Mouse (Mus musculus) heart, embryonic 14.5 days (tissue): ENCODE results near the gene Mterf4. TPM values are rescaled to one million over a fixed set of nuclear protein-coding genes. Genes with fewer than 3 reads are reported as not detected.

Experiments used
- ATAC-seq: fragments of 200-750 bp; cut with Nextera tagmentation; 2 replicates; pipeline ENCODE4 v1.8.0; 2017; ENCODE audit warnings: low read depth, moderate TSS enrichment; ENCODE audit not compliant: insufficient number of reproducible peaks, insufficient read depth, low FRiP score
- H3K27ac ChIP-seq, 2 experiments: fragments of 200-500 bp in 1 of 2; fragments of 300-500 bp in 1 of 2; sonication (generic) in 1 of 2; replicated peaks in 1 of 2; 2 replicates each; pipeline ENCODE4 v1.5.1; 2012 to 2014; ENCODE audit warnings: low read depth in 2 of 2, low read length in 2 of 2, control low read depth in 1 of 2, mild to moderate bottlenecking in 1 of 2, mixed read lengths in 1 of 2; ENCODE audit not compliant: control insufficient read depth in 1 of 2, insufficient read depth in 1 of 2
- H3K27me3 ChIP-seq: fragments of 300-500 bp; sonication (generic); 2 replicates; pipeline ENCODE4 v1.6.1; 2014; ENCODE audit warnings: mild to moderate bottlenecking, low read length, control low read depth; ENCODE audit not compliant: control insufficient read depth, insufficient read depth
- H3K36me3 ChIP-seq: fragments of 300-500 bp; sonication (generic); 2 replicates; pipeline ENCODE4 v1.6.1; 2014; ENCODE audit warnings: mild to moderate bottlenecking, control low read depth, low read length, mixed read lengths; ENCODE audit not compliant: control insufficient read depth, insufficient read depth
- H3K4me1 ChIP-seq, 2 experiments: fragments of 200-500 bp in 1 of 2; fragments of 300-500 bp in 1 of 2; sonication (generic) in 1 of 2; 2 replicates each; pipeline ENCODE4 v1.6.1; 2012 to 2014; ENCODE audit warnings: low read length in 2 of 2, control low read depth in 1 of 2, mixed read lengths in 1 of 2; ENCODE audit not compliant: control insufficient read depth in 2 of 2, insufficient read depth in 2 of 2
- H3K4me2 ChIP-seq: fragments of 300-500 bp; sonication (generic); 2 replicates; pipeline ENCODE4 v1.6.1; 2014; ENCODE audit warnings: mild to moderate bottlenecking, low read length
- H3K4me3 ChIP-seq, 2 experiments: fragments of 200-500 bp in 1 of 2; fragments of 300-500 bp in 1 of 2; sonication (generic) in 1 of 2; 2 replicates each; pipeline ENCODE4 v1.5.1; 2012 to 2014; ENCODE audit warnings: low read length in 2 of 2, mild to moderate bottlenecking in 2 of 2, control low read depth in 1 of 2, low read depth in 1 of 2, moderate library complexity in 1 of 2; ENCODE audit not compliant: control insufficient read depth in 1 of 2, insufficient read depth in 1 of 2
- H3K9ac ChIP-seq: fragments of 300-500 bp; sonication (generic); 2 replicates; pipeline ENCODE4 v1.6.1; 2014; ENCODE audit warnings: mild to moderate bottlenecking, low read length
- H3K9me3 ChIP-seq: fragments of 300-500 bp; sonication (generic); 2 replicates; pipeline ENCODE4 v1.6.1; 2016; ENCODE audit warnings: low read length, control low read depth; ENCODE audit not compliant: control insufficient read depth
- WGBS: fragments of 180-500 bp; shearing (Covaris S2); extraction: QIAGEN DNeasy Blood & Tissue Kit; methylation state at CpG from one replicate; pipeline ENCODE4 v1.1.7; 2014; 5-methylcytosine and 5-hydroxymethylcytosine counted together
- microRNA-seq: library from miRNA; unstranded; fragments of <30 nt; microRNA quantifications from one replicate; pipeline ENCODE4, GENCODE M21; 2016
- polyA plus RNA-seq: library from polyadenylated mRNA; unstranded; fragments of >200 nt; fragmentation: Nextera tagmentation; extraction: Ambion mirVana; gene quantifications from 2 replicates; pipeline ENCODE4 v1.2.1, GENCODE M21; 2014

Gene Mterf4
- polyA plus RNA-seq, 1 experiment from 2014 or later: 20.0 TPM

DNA sequence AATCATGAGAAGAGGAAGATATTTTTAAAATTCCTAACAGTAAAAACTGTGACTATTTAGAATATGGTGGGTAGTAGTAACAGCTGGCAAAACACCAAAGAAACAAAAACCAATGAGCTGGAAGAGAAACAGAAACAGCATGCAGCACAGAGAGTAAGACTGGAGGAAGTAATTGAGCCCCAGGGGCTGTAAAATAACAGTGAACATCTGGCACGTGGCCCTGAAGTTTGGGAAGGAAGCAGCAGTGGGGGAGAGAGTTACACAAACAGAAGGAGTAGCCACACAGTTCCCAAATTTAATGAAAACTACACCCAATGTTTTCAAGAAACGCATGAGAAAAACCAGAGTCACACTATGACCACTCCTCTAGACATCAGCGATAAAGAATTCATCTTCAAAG is 38.5 kb downstream of the Mterf4 start:
- no peaks in the 10 kb centered on the region for H3K9me3 ChIP-seq
- no peak overlapping the region for H3K27ac ChIP-seq
- H3K4me2 ChIP-seq: no peak overlapping the region
- no peaks in the 10 kb centered on the region for H3K4me1 ChIP-seq
- WGBS: 47% methylated on average over 3 of the region's 3 CpGs
- no peak for ATAC-seq
- H3K9ac ChIP-seq: no peak overlapping the region
- no peak overlapping the region for H3K4me3 ChIP-seq
- no peaks in the 10 kb centered on the region for H3K27me3 ChIP-seq
- H3K36me3 ChIP-seq: no peaks in the 10 kb centered on the region

DNA sequence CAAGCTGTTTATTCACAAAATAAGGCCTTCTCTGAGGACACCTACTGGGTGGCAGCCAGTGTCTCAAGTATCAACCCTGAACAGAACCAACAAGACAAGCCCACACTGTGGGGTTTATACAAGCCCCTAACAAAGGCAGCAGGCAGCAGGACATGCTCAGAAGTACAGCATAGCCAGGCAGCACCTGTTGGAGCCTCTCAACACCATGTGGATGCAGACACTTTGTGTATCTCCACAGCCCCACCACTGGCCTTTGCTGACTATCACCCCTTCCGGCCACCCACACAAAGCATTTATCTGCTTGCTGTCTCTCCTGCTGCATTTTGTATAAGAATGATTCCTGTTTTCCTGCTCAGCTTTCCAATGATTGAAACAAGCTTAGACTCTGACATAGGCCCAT is 48.2 kb downstream of the Mterf4 start:
- 59% methylated on average over 1 of the region's 1 CpGs for WGBS
- no peak overlapping the region for H3K4me2 ChIP-seq

DNA sequence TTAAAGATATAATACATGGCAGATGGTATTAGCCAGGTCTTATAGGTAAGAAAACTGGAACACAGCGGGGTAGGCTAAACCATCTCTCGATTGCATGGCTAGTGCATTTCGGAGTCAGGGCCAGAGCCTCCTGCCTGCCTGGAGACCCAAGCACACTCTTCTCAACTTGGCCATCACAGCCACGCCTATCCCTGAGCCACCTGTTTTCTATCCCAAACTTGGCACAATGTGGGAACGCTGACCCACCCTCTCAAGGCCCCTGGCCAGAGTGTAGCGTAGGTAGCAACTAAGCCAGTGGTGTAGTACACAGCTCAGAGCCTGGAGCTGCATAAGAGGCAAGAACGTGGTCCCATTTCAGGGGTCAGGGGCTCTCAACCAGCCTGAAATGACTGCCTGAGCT is 50.0 kb downstream of the Mterf4 start:
- Histone ChIP-seq H3K27ac (no peak overlapping the region), H3K9me3 (no peaks in the 10 kb centered on the region), H3K36me3 (no peaks in the 10 kb centered on the region), H3K9ac (no peak overlapping the region), H3K4me3 (no peak overlapping the region), H3K4me2 (no peak overlapping the region), H3K27me3 (0 out of 2 replicates have a peak, but pooled peaks cover 3% of the 10 kb centered on the region), H3K4me1 (no peaks in the 10 kb centered on the region)
- 81% methylated on average over 7 of the region's 7 CpGs for WGBS
- no peak for ATAC-seq

More for the DNA sequence above, 48.2 kb downstream of the Mterf4 start:
- Histone ChIP-seq H3K27me3 (0 out of 2 replicates have a peak, but pooled peaks cover 3% of the 10 kb centered on the region), H3K27ac (no peak overlapping the region), H3K36me3 (no peaks in the 10 kb centered on the region), H3K4me3 (no peak overlapping the region), H3K4me1 (no peaks in the 10 kb centered on the region), H3K9ac (no peak overlapping the region), H3K9me3 (no peaks in the 10 kb centered on the region)
- no peak for ATAC-seq

DNA sequence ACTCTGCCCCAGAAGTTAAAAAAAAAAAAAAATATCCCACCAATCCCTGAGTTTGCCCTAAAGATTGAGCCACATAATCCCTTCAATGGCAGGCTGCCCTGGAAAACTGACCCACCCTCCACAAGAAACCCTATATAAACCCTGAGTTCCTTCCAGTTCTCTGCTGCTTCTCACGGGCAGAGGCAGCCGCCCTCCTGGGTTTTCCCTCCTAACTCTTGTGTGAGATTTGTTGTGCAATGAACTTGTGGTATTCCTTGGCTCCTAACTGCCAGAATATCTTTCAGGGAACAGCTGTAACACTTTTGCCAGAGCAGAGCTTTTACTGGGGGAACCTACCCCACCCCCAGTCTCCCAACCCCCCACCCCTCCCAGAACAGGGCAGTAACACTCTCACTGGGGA is 53.1 kb downstream of the Mterf4 start:
- H3K36me3 ChIP-seq: no peaks in the 10 kb centered on the region
- no peaks in the 10 kb centered on the region for H3K4me1 ChIP-seq
- no peak overlapping the region for H3K4me2 ChIP-seq
- H3K9ac ChIP-seq: no peak overlapping the region
- ATAC-seq: no peak
- no peaks in the 10 kb centered on the region for H3K9me3 ChIP-seq
- no peak overlapping the region for H3K27ac ChIP-seq
- WGBS: 44% methylated on average over 2 of the region's 2 CpGs
- no peak overlapping the region for H3K4me3 ChIP-seq
- H3K27me3 ChIP-seq: 0 out of 2 replicates have a peak, but pooled peaks cover 3% of the 10 kb centered on the region

Small RNA genes lying within 50 kb of the gene (microRNA-seq; reads per million reads assigned to microRNA genes)
- not detected for gene Mir6345
- gene Mir6901: not detected
- not detected for gene Mir6902

Other genes with a start within 250 kb of the Mterf4 start
- 7.8 and 11.6 TPM in 2 replicates for gene Kif1a, start 204.0 kb downstream of the Mterf4 start, polyA plus RNA-seq
- not detected in 2 replicates for gene Agxt, start 170.7 kb downstream of the Mterf4 start, polyA plus RNA-seq
- gene 2310007B03Rik, start 145.0 kb downstream of the Mterf4 start, polyA plus RNA-seq: 0.09 TPM in 1 of 2 replicates, not detected in the other
- gene Crocc2, start 137.2 kb downstream of the Mterf4 start, polyA plus RNA-seq: 0.05 and 0.14 TPM in 2 replicates
- gene Sned1, start 70.1 kb downstream of the Mterf4 start, polyA plus RNA-seq: 3.1 TPM in 2 replicates
- gene Ppp1r7, start 36.9 kb upstream of the Mterf4 start, polyA plus RNA-seq: 48.5 and 49.2 TPM in 2 replicates
- gene Pask, start 37.6 kb upstream of the Mterf4 start, polyA plus RNA-seq: 6.0 and 6.4 TPM in 2 replicates
- 0.27 and 0.58 TPM in 2 replicates for gene Ano7, start 68.0 kb upstream of the Mterf4 start, polyA plus RNA-seq
- gene Hdlbp, start 172.9 kb upstream of the Mterf4 start, polyA plus RNA-seq: 119 and 138 TPM in 2 replicates
- gene Farp2, start 206.2 kb upstream of the Mterf4 start, polyA plus RNA-seq: 4.2 and 5.0 TPM in 2 replicates